Mouse (Mus musculus): Measurements from ENCODE around the gene Fyn.

DNA sequence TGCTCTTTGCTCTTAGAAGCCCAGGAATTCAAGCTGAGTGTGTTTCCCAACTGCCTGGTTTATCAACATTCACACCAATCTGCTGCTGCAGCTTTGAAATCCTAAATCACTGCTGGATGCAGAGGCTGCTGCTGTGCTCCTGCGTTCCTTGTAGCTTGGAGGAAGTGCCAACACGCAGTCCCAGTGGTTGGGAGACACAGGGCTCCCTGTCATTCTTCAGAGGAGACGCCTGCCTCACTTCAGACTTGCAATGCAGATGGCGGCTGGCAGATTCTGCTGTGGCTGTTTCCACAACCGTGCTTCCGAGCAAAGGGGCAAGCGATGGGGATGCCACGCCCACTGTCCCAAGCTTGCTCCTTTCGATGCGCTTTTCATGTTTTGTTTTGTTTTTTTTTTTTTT, 132.9 kb downstream of the Fyn start:
- TF ChIP-seq CTCF (IDR thresholded peaks at IDR 0.05; ENCODE audit: low read depth) (no peak), EP300 (IDR thresholded peaks at IDR 0.05; ENCODE audit: low read depth) (no peak)
